Mouse (Mus musculus) embryo, embryonic 10.5 days (tissue): ENCODE measurements around the gene Esf1.
"Not testable (repeated sequence)": the region's sequence is repeated elsewhere in the genome, so short reads cannot be mapped to it uniquely, and the experiment has no call there.

Experiments
- DNase-seq: peaks from one replicate; pipeline ENCODE4 v3.0.0-alpha.2; 2015; ENCODE audit warnings: low spot score

Esf1 gene

GRCm38 (mm10) chr2:140096034-140096433 is 74.3 kb downstream of the Esf1 start:
- no peak for DNase-seq

DNA sequence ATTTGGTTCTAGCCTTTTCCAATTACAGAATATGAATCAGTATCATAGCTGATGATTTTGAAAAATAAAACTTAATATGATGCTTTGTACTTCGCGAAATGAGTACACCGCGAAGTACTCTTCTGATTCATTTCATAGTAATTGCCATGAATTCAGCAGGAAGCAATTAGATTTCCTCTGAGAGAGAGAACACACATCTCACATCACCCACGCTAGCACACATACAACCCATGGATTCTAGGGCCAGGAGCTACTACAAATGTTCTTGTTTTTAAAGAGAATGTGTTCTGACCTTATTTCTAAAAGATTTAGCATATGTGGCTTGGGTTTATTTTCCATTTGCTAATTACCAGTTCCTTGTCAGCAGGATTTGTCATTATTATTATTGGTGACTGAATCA is 76.9 kb downstream of the Esf1 start:
- no peak for DNase-seq

DNA sequence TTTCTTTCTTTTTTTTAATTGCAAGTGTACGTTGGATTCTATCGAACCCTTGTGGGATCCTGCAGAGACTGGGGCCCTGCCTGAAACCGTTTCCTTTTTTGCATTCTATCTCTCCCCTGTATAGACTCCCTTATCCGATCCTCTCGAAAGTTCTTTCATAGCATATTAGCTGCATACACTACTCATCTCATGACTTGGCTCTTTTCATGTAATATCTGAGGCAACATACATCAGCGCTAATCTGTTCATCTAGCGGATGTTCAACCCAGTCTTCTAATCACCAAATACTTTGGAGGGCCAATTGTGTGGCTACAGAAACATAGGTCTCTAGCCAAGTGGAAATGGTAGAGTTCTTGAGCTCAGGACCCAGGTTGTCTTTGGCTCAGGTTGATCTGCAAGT is 86.1 kb downstream of the Esf1 start:
- DNase-seq = no peak

DNA sequence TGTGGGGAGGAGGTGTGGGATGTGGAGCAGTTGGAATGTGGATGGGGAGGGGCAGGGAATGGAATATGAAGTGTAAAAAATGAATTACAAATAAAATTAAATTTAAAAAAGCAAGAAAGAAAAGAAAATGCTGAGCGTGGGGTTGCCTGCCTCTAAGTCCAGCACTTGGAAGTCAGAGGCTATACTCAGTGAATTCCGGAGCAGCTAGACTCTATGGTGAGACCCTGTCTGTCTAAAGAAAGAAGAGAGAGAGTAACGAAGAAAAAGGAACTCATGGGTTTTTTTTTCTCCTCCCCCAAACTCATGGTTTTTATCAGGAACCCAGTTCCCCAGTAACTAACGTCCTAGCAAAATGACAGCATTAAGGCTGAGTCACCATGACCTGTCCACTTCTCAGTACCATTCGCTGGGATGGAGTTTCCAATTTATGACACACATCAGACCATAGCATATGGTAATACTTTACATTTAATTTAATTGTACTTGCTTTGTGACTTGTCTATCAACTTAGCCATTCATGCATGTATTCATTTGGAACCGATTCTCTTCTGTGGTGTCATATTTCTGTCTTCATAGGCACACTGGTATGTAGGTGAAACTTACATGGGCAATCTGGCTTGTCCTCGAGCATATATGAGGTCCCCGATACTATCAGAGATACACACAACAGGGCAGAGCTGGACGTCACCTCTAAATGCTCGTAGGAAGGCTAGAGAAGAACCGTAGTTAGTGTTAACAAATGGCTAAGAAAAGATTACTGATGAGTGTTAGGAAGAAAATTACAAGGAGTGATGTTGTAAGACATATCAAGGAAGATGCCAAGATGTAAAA is 89.4 kb downstream of the Esf1 start:
- DNase-seq = no peak

GRCm38 (mm10) chr2:140079284-140079683 is 91.1 kb downstream of the Esf1 start:
- not testable (repeated sequence) for DNase-seq

- DNase-seq = no peak
Measured at GRCm38 (mm10) chr2:140078600-140079280, 91.6 kb downstream of the Esf1 start.

- peak; percentile 39 for DNase-seq
Measured at GRCm38 (mm10) chr2:140077476-140077875, 92.9 kb downstream of the Esf1 start.

- no peak for DNase-seq
Measured at GRCm38 (mm10) chr2:140075150-140075549, 95.2 kb downstream of the Esf1 start.
